Mouse (Mus musculus) lung, postnatal 0 days (tissue): ENCODE measurements at regions not wholly inside any gene's neighbourhood (a gene's known extent, or its start where the extent isn't known, plus 50 kb on each side); places are given as distances from the start of the nearest gene placed in this dataset.

Source experiments
- CTCF ChIP-seq: IDR thresholded peaks from 2 replicates; pipeline ENCODE4 v1.5.1; 2016; ENCODE audit warnings: antibody characterized with exemption, mild to moderate bottlenecking
- EP300 ChIP-seq: IDR thresholded peaks from 2 replicates; pipeline ENCODE4 v1.6.1; 2016; ENCODE audit warnings: antibody characterized with exemption, mild to moderate bottlenecking, control low read depth

DNA sequence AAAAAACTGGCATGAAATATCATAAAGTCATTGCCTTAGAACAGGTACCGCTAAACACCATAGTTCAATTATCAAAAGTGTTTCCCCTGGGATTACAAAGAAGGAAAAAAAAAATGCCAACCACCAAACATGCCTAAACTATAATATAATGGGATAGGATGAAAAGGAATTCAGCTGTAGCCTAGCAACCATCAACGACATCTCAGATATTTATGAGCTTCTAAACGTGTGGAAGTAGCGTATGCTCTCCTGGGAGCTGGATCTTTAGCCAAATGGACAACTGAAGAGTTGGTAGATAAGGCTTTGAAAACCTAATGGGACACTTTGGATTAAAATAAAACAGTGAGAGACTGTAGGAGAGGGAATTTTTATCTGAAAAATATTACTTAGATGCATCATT, 86.9 kb upstream of the Immp2l start:
- no peak for TF ChIP-seq CTCF
- no peak for TF ChIP-seq EP300
